Mouse (Mus musculus) CD4-positive, CD25-positive, alpha-beta regulatory T cell (primary cell): Measurements from ENCODE around the gene Cyyr1. TPM values are rescaled to one million over a fixed set of nuclear protein-coding genes. Genes with fewer than 3 reads are reported as not detected.

Experiments used
- polyA plus RNA-seq: library from polyadenylated mRNA; unstranded; fragments of 100-300 nt; shearing (Covaris generic); gene quantifications from one replicate; pipeline ENCODE4 v1.2.1, GENCODE M21; 2017

Cyyr1 gene
- polyA plus RNA-seq = not detected

GRCm38 (mm10) chr16:85553297-85553696 lies at the start of gene Cyyr1:
TSS of gene Cyyr1 (minus strand) at chr16:85553397.

Other genes starting within 250 kb of the Cyyr1 start
- gene Adamts1, start 249.7 kb upstream of the Cyyr1 start, polyA plus RNA-seq = 0.08 TPM